Mouse (Mus musculus) heart, embryonic 13.5 days (tissue): ENCODE data around the gene A930018P22Rik. TPM values are rescaled to one million over a fixed set of nuclear protein-coding genes. Genes with fewer than 3 reads are reported as not detected.

Experiments
- ATAC-seq: fragments of 200-750 bp; cut with Nextera tagmentation; 2 replicates; pipeline ENCODE4 v1.8.0; 2017; ENCODE audit warnings: moderate TSS enrichment; ENCODE audit not compliant: insufficient number of reproducible peaks, low FRiP score, low TSS enrichment; ENCODE audit errors: extremely low read depth
- H3K27ac ChIP-seq: fragments of 300-500 bp; sonication (generic); replicated peaks from 2 replicates; pipeline ENCODE4 v1.5.1; 2015; ENCODE audit warnings: moderate library complexity, mild to moderate bottlenecking, inconsistent platforms
- H3K27me3 ChIP-seq: fragments of 300-500 bp; sonication (generic); replicated peaks from 2 replicates; pipeline ENCODE4 v1.6.1; 2015; ENCODE audit warnings: mild to moderate bottlenecking, inconsistent platforms
- H3K36me3 ChIP-seq: fragments of 300-500 bp; sonication (generic); 2 replicates; pipeline ENCODE4 v1.6.1; 2015; ENCODE audit warnings: mild to moderate bottlenecking, inconsistent platforms
- H3K4me1 ChIP-seq: fragments of 300-500 bp; sonication (generic); 2 replicates; pipeline ENCODE4 v1.6.1; 2015; ENCODE audit warnings: inconsistent platforms
- H3K4me2 ChIP-seq: fragments of 300-500 bp; sonication (generic); 2 replicates; pipeline ENCODE4 v1.6.1; 2015; ENCODE audit warnings: inconsistent platforms, mild to moderate bottlenecking, moderate library complexity
- H3K4me3 ChIP-seq: fragments of 300-500 bp; sonication (generic); 2 replicates; pipeline ENCODE4 v1.5.1; 2015; ENCODE audit warnings: moderate library complexity, mild to moderate bottlenecking, inconsistent platforms
- H3K9ac ChIP-seq: fragments of 300-500 bp; sonication (generic); 2 replicates; pipeline ENCODE4 v1.6.1; 2015; ENCODE audit warnings: inconsistent platforms, mild to moderate bottlenecking, moderate library complexity
- H3K9me3 ChIP-seq: fragments of 300-500 bp; sonication (generic); 2 replicates; pipeline ENCODE4 v1.6.1; 2016; ENCODE audit warnings: inconsistent platforms
- WGBS: fragments of 180-500 bp; shearing (Covaris S2); methylation state at CpG from one replicate; pipeline ENCODE4 v1.1.7; 2015; ENCODE audit warnings: mixed read lengths; 5-methylcytosine and 5-hydroxymethylcytosine counted together
- polyA plus RNA-seq: library from polyadenylated mRNA; unstranded; fragments of >200 nt; fragmentation: Nextera tagmentation; extraction: Ambion mirVana; gene quantifications from 2 replicates; pipeline ENCODE4 v1.2.1, GENCODE M21; 2015

Gene A930018P22Rik
- polyA plus RNA-seq, 1 experiment from 2014 or later = 0.67 TPM

DNA sequence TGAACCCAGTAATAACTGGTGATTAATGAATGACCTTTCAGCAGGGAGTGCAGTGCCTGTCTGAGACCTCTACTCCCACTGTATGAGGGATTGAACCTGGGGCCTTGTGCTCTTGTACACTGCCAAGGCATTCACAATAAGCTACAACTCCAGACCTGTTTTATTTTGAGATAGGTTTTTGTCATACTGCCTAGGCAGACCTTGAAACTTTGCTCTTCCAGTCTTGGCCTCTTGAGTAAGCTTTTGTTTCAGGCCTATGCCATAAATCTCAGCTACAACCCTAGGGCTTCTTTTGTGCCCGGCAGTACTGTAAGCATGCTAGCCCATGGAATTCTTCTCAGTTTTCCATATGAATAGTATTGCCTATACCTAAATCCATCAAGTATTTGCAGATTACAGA lies 3.5 kb upstream of the A930018P22Rik start:
- H3K9me3 ChIP-seq = no peaks in the 10 kb centered on the region
- peaks cover 13% of the 10 kb centered on the region for H3K36me3 ChIP-seq
- H3K9ac ChIP-seq = no peak overlapping the region
- no peak overlapping the region for H3K4me3 ChIP-seq
- H3K27me3 ChIP-seq = no peaks in the 10 kb centered on the region
- WGBS = 82% methylated on average over 1 of the region's 1 CpGs
- H3K4me1 ChIP-seq = peaks cover 52% of the 10 kb centered on the region
- H3K27ac ChIP-seq = peak overlapping the region; percentile 91; the same call in 1 of the 2 replicates
- ATAC-seq = no peak
- no peak overlapping the region for H3K4me2 ChIP-seq

DNA sequence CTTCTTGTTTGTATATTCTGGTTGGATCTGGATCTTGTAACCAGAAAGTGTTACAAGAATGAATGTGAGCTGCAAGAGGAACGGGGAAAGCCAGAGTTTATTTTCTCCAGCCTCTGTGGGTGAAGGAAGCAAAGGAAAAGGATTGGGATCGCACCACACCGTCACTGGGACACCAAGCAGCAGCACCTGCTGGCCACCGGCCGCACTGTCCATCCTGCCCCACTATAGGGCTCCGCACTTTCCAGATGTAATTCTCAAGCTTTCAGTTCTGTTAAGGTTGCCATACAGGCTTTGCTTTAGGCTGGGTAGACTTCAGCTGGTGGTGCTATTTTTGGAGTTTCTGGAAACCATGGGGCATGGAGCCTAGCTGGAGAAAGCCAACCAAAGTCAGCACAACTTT lies 2.3 kb upstream of the A930018P22Rik start:
- no peak for ATAC-seq
- H3K9me3 ChIP-seq = no peaks in the 10 kb centered on the region
- no peak overlapping the region for H3K4me3 ChIP-seq
- no peak overlapping the region for H3K4me2 ChIP-seq
- peaks cover 7% of the 10 kb centered on the region; the same call in 1 of the 2 replicates for H3K36me3 ChIP-seq
- peak overlapping the region; percentile 91 for H3K27ac ChIP-seq
- WGBS = 36% methylated on average over 6 of the region's 6 CpGs
- 0 out of 2 replicates have a peak, but pooled peaks cover 1% of the 10 kb centered on the region for H3K27me3 ChIP-seq
- H3K9ac ChIP-seq = peak overlapping the region; percentile 41; the same call in 1 of the 2 replicates
- peaks cover 59% of the 10 kb centered on the region for H3K4me1 ChIP-seq

DNA sequence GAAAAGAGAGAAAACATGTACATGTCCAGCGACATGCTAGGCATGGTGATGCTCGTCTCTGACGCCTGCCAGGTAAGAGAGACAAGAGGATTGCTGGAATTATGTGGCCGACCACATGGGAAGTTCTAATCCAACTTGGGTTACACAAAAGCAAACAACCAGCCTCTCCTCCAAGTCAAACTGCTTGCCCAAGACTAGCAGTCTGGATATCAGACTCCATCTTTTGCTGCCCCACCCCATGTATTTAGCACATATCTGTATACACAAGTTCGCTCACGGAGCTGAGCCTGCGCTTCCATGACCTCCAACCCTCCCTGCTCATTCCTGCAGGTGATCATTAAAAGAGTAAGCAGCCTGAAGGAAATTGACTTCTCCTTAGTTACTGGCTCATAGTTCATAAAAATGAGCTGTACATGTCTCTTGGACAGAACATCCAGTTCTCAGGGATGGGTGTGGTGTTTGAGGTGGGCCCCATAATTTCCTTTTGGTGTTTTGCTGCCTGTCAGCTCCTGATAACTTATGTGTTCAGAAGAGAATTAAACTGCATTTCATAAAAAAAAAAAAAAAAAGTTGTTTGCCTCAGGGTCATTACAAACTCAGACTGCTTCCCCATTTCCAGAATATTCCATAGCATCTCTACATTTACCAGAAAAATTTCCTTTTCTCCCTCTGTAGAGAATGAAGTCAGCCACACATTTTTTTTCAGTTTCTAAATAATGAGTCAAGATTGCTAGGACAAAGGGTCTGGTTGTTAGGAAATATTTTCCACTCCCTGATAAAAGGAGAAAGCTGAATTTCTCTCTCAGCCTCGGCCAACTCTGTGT lies 676 bp upstream of the A930018P22Rik start:
- WGBS = 59% methylated on average over 8 of the region's 8 CpGs
- H3K36me3 ChIP-seq = peaks cover 7% of the 10 kb centered on the region; the same call in 1 of the 2 replicates
- no peaks in the 10 kb centered on the region for H3K9me3 ChIP-seq
- H3K9ac ChIP-seq = peak overlapping the region; percentile 54
- H3K4me3 ChIP-seq = peak overlapping the region; percentile 82
- ATAC-seq = no peak
- H3K27ac ChIP-seq = peak overlapping the region; percentile 91
- peak overlapping the region; percentile 97 for H3K4me2 ChIP-seq
- H3K27me3 ChIP-seq = peaks cover 11% of the 10 kb centered on the region; the same call in 1 of the 2 replicates
- H3K4me1 ChIP-seq = peaks cover 59% of the 10 kb centered on the region

GRCm38 (mm10) chr2:104123540-104123939 lies 971 bp downstream of the A930018P22Rik start:
- H3K4me1 ChIP-seq = peaks cover 56% of the 10 kb centered on the region
- peak overlapping the region; percentile 95 for H3K9ac ChIP-seq
- H3K27ac ChIP-seq = 0 out of 2 replicates have a peak overlapping the region, but pooled peaks have one; percentile 91
- no peaks in the 10 kb centered on the region for H3K36me3 ChIP-seq
- no peak for ATAC-seq
- WGBS = 48% methylated on average over 3 of the region's 3 CpGs
- H3K4me3 ChIP-seq = peak overlapping the region; percentile 82
- peak overlapping the region; percentile 97 for H3K4me2 ChIP-seq
- peaks cover 17% of the 10 kb centered on the region; the same call in 1 of the 2 replicates for H3K27me3 ChIP-seq
- no peaks in the 10 kb centered on the region for H3K9me3 ChIP-seq

DNA sequence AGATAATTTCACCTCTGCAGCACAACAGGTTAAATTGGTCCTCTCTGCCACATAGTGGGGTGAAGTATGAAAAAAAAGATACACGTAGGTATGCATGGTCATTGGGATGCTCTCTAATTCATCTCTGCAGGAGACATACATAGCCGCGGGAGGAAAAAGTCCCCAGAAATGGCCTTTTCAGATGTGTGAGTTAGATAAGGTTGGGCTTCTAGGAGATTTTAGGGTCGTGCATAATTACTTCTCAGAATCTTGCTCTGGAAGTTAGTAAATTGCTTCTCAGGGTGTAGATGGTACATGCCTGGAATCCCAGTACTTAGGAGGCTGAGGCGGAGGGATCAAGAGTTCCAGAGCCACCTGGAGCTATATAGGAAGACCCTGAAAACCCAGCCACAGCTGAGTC lies 1.5 kb downstream of the A930018P22Rik start:
- no peak overlapping the region for H3K4me3 ChIP-seq
- no peak overlapping the region for H3K9ac ChIP-seq
- H3K9me3 ChIP-seq = no peaks in the 10 kb centered on the region
- H3K4me1 ChIP-seq = peaks cover 51% of the 10 kb centered on the region
- H3K27me3 ChIP-seq = peaks cover 17% of the 10 kb centered on the region; the same call in 1 of the 2 replicates
- no peaks in the 10 kb centered on the region for H3K36me3 ChIP-seq
- 69% methylated on average over 5 of the region's 5 CpGs for WGBS
- no peak for ATAC-seq
- no peak overlapping the region for H3K27ac ChIP-seq
- no peak overlapping the region for H3K4me2 ChIP-seq

DNA sequence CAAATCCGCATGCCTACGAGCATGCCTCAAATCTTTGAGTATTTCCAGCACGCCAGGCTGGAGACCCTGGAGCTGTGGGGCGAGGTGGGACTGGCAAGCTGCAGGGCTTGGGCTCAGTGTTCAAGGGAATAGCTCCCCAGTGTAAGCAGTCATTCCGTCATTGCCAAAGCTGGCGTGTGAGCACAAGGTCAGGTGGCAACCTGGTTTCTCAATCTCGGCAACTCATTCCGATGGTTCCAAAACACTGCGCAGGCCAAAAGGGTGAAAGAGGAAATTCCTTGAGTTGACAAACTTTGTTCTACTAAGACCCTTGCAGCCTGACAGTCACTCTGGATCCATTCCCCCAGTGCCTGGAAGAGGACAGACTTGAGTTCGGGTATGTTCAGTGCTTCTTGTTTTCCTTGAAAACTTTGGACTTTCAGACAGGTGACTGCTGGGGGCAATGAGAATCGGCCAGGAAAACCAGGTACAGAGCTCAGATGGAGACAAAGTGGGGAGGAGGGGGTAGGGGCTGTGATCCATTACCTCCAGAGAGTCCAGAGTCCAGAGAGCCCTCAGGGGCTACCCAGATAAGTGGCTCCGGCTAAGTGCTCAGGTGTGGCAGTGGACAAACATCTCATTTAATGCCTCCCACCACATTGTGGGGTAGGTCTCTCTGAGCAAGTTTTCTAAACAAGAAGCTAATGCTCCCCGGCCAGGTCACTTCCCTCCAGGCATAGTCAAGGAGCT lies 6.4 kb downstream of the A930018P22Rik start:
- H3K36me3 ChIP-seq = no peaks in the 10 kb centered on the region
- H3K4me2 ChIP-seq = no peak overlapping the region
- ATAC-seq = no peak
- H3K4me3 ChIP-seq = no peak overlapping the region
- no peak overlapping the region for H3K27ac ChIP-seq
- no peaks in the 10 kb centered on the region for H3K9me3 ChIP-seq
- H3K4me1 ChIP-seq = peaks cover 37% of the 10 kb centered on the region
- H3K27me3 ChIP-seq = peaks cover 21% of the 10 kb centered on the region; the same call in 1 of the 2 replicates
- 84% methylated on average over 13 of the region's 13 CpGs for WGBS
- no peak overlapping the region for H3K9ac ChIP-seq

DNA sequence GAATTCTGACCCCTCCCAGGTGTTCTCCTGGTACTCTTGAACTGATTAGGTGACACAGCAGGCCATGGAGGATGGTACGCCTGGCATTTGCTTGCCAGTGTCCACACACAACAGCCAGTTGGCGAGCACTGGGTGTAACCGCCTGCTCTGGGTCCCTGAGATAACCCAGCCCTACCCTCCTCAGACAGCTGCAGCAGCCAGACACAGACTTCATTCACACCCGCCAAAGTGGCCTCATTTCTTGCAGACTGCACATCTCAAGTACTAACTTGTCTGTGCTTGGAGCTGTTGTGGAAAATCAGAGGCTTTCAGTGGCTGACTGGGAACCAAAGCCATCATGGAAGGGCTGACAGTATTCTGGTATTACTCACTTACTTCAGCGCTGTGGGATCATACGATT lies 7.6 kb downstream of the A930018P22Rik start:
- Histone ChIP-seq H3K9me3 (no peaks in the 10 kb centered on the region), H3K27ac (0 out of 2 replicates have a peak overlapping the region, but pooled peaks have one; percentile 28), H3K4me2 (no peak overlapping the region), H3K36me3 (no peaks in the 10 kb centered on the region), H3K4me1 (peaks cover 29% of the 10 kb centered on the region), H3K4me3 (no peak overlapping the region), H3K27me3 (peaks cover 21% of the 10 kb centered on the region; the same call in 1 of the 2 replicates), H3K9ac (0 out of 2 replicates have a peak overlapping the region, but pooled peaks have one; percentile 33)
- WGBS = 37% methylated on average over 6 of the region's 6 CpGs
- ATAC-seq = peak; percentile 51; the same call in 1 of the 2 replicates

DNA sequence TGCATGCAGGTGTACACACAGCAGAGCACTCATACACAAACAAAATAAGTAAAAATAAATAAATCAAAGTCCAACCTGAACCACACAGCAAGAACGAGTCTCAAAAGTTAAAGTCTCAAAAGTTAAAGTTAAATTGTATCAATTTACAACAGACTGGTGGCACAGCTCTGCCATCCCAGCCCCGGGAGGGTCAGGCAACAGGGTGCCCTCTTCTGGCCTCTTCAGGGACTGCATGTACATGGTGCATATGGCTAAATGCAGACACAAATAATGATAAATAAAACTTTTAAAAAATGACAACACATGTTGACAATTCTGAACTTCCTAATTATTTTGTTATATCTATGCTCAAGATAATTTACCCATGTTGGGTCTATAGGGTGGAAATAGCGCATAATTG lies 8.4 kb downstream of the A930018P22Rik start:
- 62% methylated on average over 3 of the region's 3 CpGs for WGBS
- Histone ChIP-seq H3K27me3 (peaks cover 14% of the 10 kb centered on the region; the same call in 1 of the 2 replicates), H3K4me2 (no peak overlapping the region), H3K9me3 (no peaks in the 10 kb centered on the region), H3K27ac (no peak overlapping the region), H3K9ac (no peak overlapping the region), H3K36me3 (no peaks in the 10 kb centered on the region), H3K4me3 (no peak overlapping the region), H3K4me1 (peaks cover 29% of the 10 kb centered on the region)
- no peak for ATAC-seq

DNA sequence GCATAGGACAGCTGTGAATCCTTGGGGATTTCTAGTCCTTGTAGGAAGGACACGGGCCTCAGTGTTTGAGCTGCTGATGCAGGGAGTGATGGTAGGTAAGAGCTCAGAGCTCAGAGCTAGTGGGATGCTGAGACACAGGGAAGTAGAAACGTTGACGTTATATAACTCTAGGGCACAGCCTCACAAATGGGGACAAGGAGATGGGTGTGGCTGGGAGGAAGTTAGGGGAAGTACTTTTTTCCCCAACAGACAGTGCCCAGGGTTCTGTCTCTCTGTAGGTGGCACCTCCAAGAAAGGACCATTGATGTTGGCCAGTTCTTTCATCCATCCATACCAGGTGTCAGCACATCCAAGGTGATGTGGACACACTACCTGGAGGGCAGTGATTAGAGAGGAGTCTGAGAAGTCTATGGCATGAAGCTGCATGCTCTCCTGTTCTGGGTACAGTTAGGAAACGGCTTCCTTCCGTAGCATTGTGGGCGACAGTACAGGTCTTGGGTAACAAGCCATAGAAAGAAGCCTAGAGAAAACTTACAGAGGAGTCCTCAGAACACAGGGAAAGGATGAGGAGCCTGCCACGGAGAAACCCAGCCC lies 9.8 kb downstream of the A930018P22Rik start:
- WGBS = 69% methylated on average over 7 of the region's 7 CpGs
- H3K9me3 ChIP-seq = no peaks in the 10 kb centered on the region
- H3K27ac ChIP-seq = no peak overlapping the region
- H3K4me3 ChIP-seq = no peak overlapping the region
- ATAC-seq = no peak
- no peaks in the 10 kb centered on the region for H3K36me3 ChIP-seq
- peaks cover 29% of the 10 kb centered on the region for H3K4me1 ChIP-seq
- H3K9ac ChIP-seq = no peak overlapping the region
- no peak overlapping the region for H3K4me2 ChIP-seq
- 0 out of 2 replicates have a peak, but pooled peaks cover 7% of the 10 kb centered on the region for H3K27me3 ChIP-seq

DNA sequence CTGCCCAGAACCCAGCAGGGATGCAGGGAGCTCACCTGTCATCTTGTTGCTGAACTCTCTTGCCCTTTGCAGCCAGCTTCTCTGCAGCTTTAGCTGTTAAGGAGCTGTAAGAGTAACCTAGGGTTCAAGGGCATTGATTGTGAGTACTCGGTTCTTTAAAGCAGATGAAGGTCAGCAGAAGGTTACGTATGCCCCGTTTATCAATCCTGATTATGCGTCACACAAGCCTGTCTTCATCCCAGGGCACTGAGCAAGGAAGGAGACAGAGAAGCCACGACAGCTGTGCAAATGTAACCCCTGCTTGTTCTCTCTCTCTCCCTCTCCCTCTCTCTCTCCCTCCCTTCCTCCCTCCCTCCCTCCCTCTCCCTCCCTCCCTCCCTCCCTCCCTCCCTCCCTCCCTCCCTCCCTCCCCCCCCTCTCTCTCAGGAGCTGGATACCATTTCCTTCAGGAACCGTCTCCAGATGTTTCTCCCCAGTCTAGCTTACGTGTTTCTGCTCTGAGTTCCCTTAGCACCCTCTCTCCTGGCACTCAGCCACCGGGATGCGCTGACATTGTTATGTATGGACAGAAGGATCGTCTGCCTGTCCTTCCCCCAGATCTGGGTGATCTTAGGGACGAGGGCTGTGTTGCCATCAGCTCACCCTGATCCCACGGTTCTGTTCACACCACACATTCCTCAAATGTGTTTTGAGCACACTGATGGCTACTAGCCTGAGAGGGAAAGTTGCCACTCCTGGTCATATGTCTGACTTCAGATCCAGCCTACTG lies 10.7 kb downstream of the A930018P22Rik start:
- Histone ChIP-seq H3K36me3 (no peaks in the 10 kb centered on the region), H3K27me3 (0 out of 2 replicates have a peak, but pooled peaks cover 4% of the 10 kb centered on the region), H3K4me2 (no peak overlapping the region), H3K4me1 (peaks cover 29% of the 10 kb centered on the region), H3K9me3 (no peaks in the 10 kb centered on the region), H3K9ac (no peak overlapping the region), H3K27ac (no peak overlapping the region), H3K4me3 (no peak overlapping the region)
- 19% methylated on average over 12 of the region's 12 CpGs for WGBS
- no peak for ATAC-seq
